Comparison of ENCODE assay signal across 19 mouse cellular contexts in genomic region chr9:64696404-64696803, GRCm38 (mm10). TPM values are rescaled to one million over a fixed set of nuclear protein-coding genes. Genes with fewer than 3 reads are reported as not detected.
DNase-seq lines count a peak whose midpoint lies in the region; ATAC-seq and TF ChIP-seq lines count a peak whose summit lies in the region.
"Had no signal": no experiment of that assay in that cellular context is flagged by ENCODE, and none has a peak within 500 bp of the region (broad histone marks: within the 10 kb centered on the region; RNA-seq: fewer than 3 reads in every experiment).

No protein-coding gene starts in this region.

- H3K27me3 ChIP-seq in thymus, adult 2 months (ENCODE audit: control insufficient read depth, insufficient read depth, low read length), result no peaks in the 10 kb centered on the region
- H3K27me3 ChIP-seq: forebrain, embryonic 12.5 days; hindbrain, embryonic 13.5 days; limb, embryonic 12.5 days; neural tube, embryonic 13.5 days had no signal

- no peak for TF ChIP-seq POLR2A in embryonic fibroblast, embryonic 13.5 days (IDR thresholded peaks at IDR 0.05; ENCODE audit: low read depth, low read length)
- no peak for TF ChIP-seq POLR2A in thymus, adult 2 months (IDR thresholded peaks at IDR 0.05; ENCODE audit: control insufficient read depth, extremely low read depth, insufficient read depth, low read length, poor library complexity)

- H3K36me3 ChIP-seq in thymus, adult 2 months (ENCODE audit: control insufficient read depth, insufficient read depth, low read length), result no peaks in the 10 kb centered on the region

- no peak for ATAC-seq in megakaryocyte-erythroid progenitor cell, adult 5-6 weeks (replicated peaks; ENCODE audit: low FRiP score, low TSS enrichment, poor library complexity, severe bottlenecking)

- DNase-seq in adrenal gland, postnatal 14 days, result peak; percentile 27
- no peak for DNase-seq in adrenal gland, postnatal 25 days
- DNase-seq in lung, postnatal 36 days, result peak; percentile 8
- DNase-seq in lung, postnatal 10 days, result no peak
- DNase-seq in skeletal muscle tissue, adult 2 months (ENCODE audit: low read depth, low spot score), result peak; percentile 69
- no peak for DNase-seq in thymus, adult 2 months
- DNase-seq: B cell, adult 2 months; cerebellum, adult 8-10 months; kidney, adult 11 months; right cerebral cortex, postnatal 14 days had no signal

- no peak overlapping the region for H3K4me3 ChIP-seq in embryonic fibroblast, embryonic 13.5 days (ENCODE audit: insufficient read depth, low read length)
- no peak overlapping the region for H3K4me3 ChIP-seq in thymus, adult 2 months (ENCODE audit: control insufficient read depth, insufficient read depth, low read length)
- H3K4me3 ChIP-seq: forebrain, embryonic 12.5 days; heart, embryonic 10.5 days; hindbrain, embryonic 13.5 days; limb, embryonic 12.5 days; neural tube, embryonic 13.5 days had no signal

- 97% methylated on average over 4 of the region's 4 CpGs for WGBS in thymus, adult 2 months

- H3K27ac ChIP-seq in embryonic fibroblast, embryonic 13.5 days (ENCODE audit: insufficient read depth, low read length), result peak overlapping the region; percentile 27; the same call in 1 of the 2 replicates
- H3K27ac ChIP-seq in thymus, adult 2 months (ENCODE audit: control insufficient read depth, insufficient read depth, low read length), result no peak overlapping the region
- H3K27ac ChIP-seq: forebrain, embryonic 12.5 days; heart, embryonic 10.5 days; hindbrain, embryonic 13.5 days; kidney, postnatal 0 days; limb, embryonic 12.5 days; liver, embryonic 14.5 days; neural tube, embryonic 13.5 days had no signal

- TF ChIP-seq CTCF in embryonic fibroblast, embryonic 13.5 days (IDR thresholded peaks at IDR 0.05; ENCODE audit: borderline replicate concordance, insufficient read depth, low read length), result no peak
- no peak for TF ChIP-seq CTCF in thymus, adult 2 months (IDR thresholded peaks at IDR 0.05; ENCODE audit: borderline replicate concordance, control insufficient read depth, extremely low read depth, insufficient read depth, low read length, poor library complexity)

- H3K4me1 ChIP-seq in embryonic fibroblast, embryonic 13.5 days (ENCODE audit: control insufficient read depth, insufficient read depth, low read length), result peaks cover 4% of the 10 kb centered on the region
- no peaks in the 10 kb centered on the region for H3K4me1 ChIP-seq in thymus, adult 2 months (replicated peaks; ENCODE audit: control insufficient read depth, insufficient read depth, low read length)
- H3K4me1 ChIP-seq: forebrain, embryonic 12.5 days; limb, embryonic 12.5 days had no signal

RNA-seq across cellular contexts. Expression of gene Rab11a, which starts 41.2 kb away (rescaled TPM):
- total RNA-seq in adrenal gland, postnatal 14 days (2021), result 226 and 237 TPM in 2 replicates
- 217 and 270 TPM in 2 replicates for total RNA-seq in adrenal gland, postnatal 25 days (2021)
- polyA plus RNA-seq in embryonic fibroblast, embryonic 13.5 days (2011; ENCODE audit: insufficient read length, low read depth, missing spikeins), result 318 and 370 TPM in 2 replicates
- total RNA-seq in megakaryocyte-erythroid progenitor cell, adult 5-6 weeks (2014; fragmentation: Nextera tagmentation), result 64.7 and 115 TPM in 2 replicates
- total RNA-seq in megakaryocyte-erythroid progenitor cell, adult 5-6 weeks (2017), result 82.7 and 113 TPM in 2 replicates
- 50.1 and 60.1 TPM in 2 replicates for polyA plus RNA-seq in thymus, adult 2 months (2012; rRNA removed)

Comparison
In these comparisons a context has a peak if more than half of its experiments do, and no peak if none do; other contexts are left out.
1. DNase-seq: peak in adrenal gland, postnatal 14 days (single experiment), lung, postnatal 36 days (single experiment) and skeletal muscle tissue, adult 2 months (single experiment); none in adrenal gland, postnatal 25 days (single experiment), lung, postnatal 10 days (single experiment) and thymus, adult 2 months (single experiment).